Mouse (Mus musculus) brain, embryonic 14.5 days (tissue): Measurements from ENCODE around the gene Gng7.

Source experiments
- CTCF ChIP-seq: fragments of 200-500 bp; IDR thresholded peaks from 2 replicates; pipeline ENCODE4 v1.5.1; 2012; ENCODE audit warnings: inconsistent platforms, mild to moderate bottlenecking, moderate library complexity, borderline replicate concordance; ENCODE audit not compliant: insufficient read depth, insufficient read length; ENCODE audit errors: extremely low read depth
- POLR2A ChIP-seq: fragments of 200-500 bp; IDR thresholded peaks from 2 replicates; pipeline ENCODE4 v1.6.1; 2012; ENCODE audit warnings: mild to moderate bottlenecking, inconsistent platforms, borderline replicate concordance; ENCODE audit not compliant: poor library complexity, insufficient read depth, insufficient read length, severe bottlenecking; ENCODE audit errors: extremely low read depth

GRCm38 (mm10) chr10:80921923-80922322 lies 92.8 kb downstream of the Gng7 start:
- TF ChIP-seq CTCF (no peak), POLR2A (no peak)
